Mouse (Mus musculus): ENCODE results near the gene Ylpm1. TPM values are rescaled to one million over a fixed set of nuclear protein-coding genes. Genes with fewer than 3 reads are reported as not detected.

Ylpm1 gene
- 6.2 and 7.1 TPM in 2 replicates for polyA plus RNA-seq (2015; fragmentation: Nextera tagmentation; extraction: Ambion mirVana)

DNA sequence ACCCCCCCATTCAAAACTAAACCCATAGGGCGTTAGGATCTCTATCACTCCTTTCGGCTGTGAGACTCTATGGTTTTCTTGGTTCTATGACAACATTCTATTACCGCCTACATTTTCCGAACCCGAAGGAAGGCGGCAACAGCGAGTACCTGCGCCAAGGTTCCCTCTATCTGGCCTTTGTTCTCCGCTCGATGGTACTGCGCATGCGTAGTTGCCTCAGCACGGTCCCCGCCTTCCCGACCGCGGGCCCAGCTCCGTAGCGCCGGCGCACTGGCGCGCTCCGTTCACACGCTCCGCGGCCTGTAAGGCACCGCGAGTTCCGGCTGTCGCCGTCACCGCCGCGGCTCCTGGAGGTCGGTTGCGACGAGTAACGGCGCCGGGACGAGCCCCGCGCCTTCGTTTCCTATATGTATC is at the start of gene Ylpm1:
Gene Ylpm1, plus strand, starts transcription at position 239 of the 414 bp plus-strand sequence.
- peak within 1 kb of the TSS; percentile 94 for H3K9ac ChIP-seq
- H3K9me3 ChIP-seq (replicated peaks), result no peaks in the 10 kb centered on the region
- H3K27ac ChIP-seq (replicated peaks), result peak within 1 kb of the TSS; percentile 89
- peaks cover 48% of the 10 kb centered on the region for H3K4me1 ChIP-seq (replicated peaks)
- peak within 1 kb of the TSS; percentile 93 for H3K4me3 ChIP-seq (replicated peaks)
- H3K4me2 ChIP-seq, result peak within 1 kb of the TSS; percentile 91
- peak; percentile 97 for ATAC-seq (ENCODE audit: insufficient read depth)
- under 1% methylated on average over 45 of the region's 45 CpGs for WGBS (ENCODE audit: insufficient replicate concordance)
- peaks cover 8% of the 10 kb centered on the region; the same call in 1 of the 2 replicates for H3K36me3 ChIP-seq (replicated peaks)
- 0 out of 2 replicates have a peak, but pooled peaks cover 5% of the 10 kb centered on the region for H3K27me3 ChIP-seq

- Histone ChIP-seq H3K4me2 (no peak overlapping the region), H3K36me3 (replicated peaks) (peaks cover 74% of the 10 kb centered on the region), H3K9ac (no peak overlapping the region), H3K9me3 (replicated peaks) (no peaks in the 10 kb centered on the region), H3K4me1 (replicated peaks) (peaks cover 43% of the 10 kb centered on the region), H3K27me3 (no peaks in the 10 kb centered on the region), H3K4me3 (replicated peaks) (no peak overlapping the region), H3K27ac (replicated peaks) (no peak overlapping the region)
- 60% methylated on average over 2 of the region's 2 CpGs for WGBS (ENCODE audit: insufficient replicate concordance)
- no peak for ATAC-seq (ENCODE audit: insufficient read depth)
Observed at GRCm38 (mm10) chr12:84947894-84948583, 48.1 kb upstream of the Ylpm1 start.

DNA sequence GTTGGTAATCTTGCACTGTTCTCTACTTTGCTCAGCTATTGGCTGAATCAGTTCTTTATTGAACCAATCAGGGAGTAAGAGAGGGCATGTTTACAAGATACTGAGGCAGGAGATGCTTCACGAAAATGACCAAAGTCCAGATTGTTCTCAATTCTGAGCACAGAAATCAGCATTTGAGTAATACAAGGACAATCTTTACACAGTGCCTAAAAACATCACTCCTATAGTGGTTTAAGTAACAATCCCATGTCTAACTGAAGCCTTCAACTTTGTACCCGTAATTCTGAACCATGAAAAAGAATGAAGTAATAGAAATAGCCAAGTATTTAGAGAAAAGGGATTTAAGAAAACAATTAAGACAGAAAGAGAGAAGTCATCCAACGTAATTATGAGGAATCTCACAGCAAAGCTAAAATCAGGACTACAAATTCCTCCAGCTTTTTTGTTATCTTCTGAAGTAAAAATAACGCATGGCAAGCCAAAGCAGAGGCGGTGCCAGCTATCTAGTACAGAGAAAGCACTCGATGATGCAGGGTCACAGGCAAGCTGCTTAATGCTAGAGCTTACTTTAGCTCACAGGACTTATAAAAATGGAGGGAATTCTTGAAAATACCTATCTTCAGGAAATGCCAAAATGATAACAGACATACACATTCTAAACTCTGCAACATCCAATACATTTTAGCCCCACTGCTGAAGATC is 47.4 kb upstream of the Ylpm1 start:
- H3K27ac ChIP-seq (replicated peaks), result no peak overlapping the region
- no peak overlapping the region for H3K4me3 ChIP-seq (replicated peaks)
- H3K27me3 ChIP-seq, result no peaks in the 10 kb centered on the region
- WGBS (ENCODE audit: insufficient replicate concordance), result 80% methylated on average over 6 of the region's 6 CpGs
- peaks cover 36% of the 10 kb centered on the region for H3K4me1 ChIP-seq (replicated peaks)
- H3K4me2 ChIP-seq, result no peak overlapping the region
- ATAC-seq (ENCODE audit: insufficient read depth), result no peak
- H3K9me3 ChIP-seq (replicated peaks), result no peaks in the 10 kb centered on the region
- H3K9ac ChIP-seq, result no peak overlapping the region
- H3K36me3 ChIP-seq (replicated peaks), result peaks cover 71% of the 10 kb centered on the region

DNA sequence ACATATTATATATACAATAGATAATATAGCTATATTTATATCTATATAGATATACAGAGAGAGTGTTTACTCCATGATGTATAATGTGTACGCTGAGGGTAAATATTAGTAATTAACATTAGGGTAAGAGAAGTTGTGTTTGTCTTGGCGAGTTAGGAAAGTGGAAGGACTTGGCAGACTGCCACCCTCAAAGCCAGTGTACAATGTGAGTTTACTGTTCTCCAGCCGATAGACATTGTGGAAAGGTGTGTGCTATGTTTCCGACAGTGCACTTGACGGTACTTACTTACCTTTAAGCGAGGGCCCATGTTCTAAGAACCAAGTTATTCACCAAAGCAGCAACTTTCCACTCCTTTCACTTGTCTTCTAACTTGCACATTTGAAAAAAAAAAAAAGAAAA is 45.4 kb upstream of the Ylpm1 start:
- peaks cover 63% of the 10 kb centered on the region for H3K36me3 ChIP-seq (replicated peaks)
- WGBS (ENCODE audit: insufficient replicate concordance), result 82% methylated on average over 6 of the region's 6 CpGs
- no peak overlapping the region for H3K4me2 ChIP-seq
- H3K4me3 ChIP-seq (replicated peaks), result no peak overlapping the region
- H3K27me3 ChIP-seq, result no peaks in the 10 kb centered on the region
- H3K9me3 ChIP-seq (replicated peaks), result no peaks in the 10 kb centered on the region
- H3K9ac ChIP-seq, result no peak overlapping the region
- no peak for ATAC-seq (ENCODE audit: insufficient read depth)
- H3K4me1 ChIP-seq (replicated peaks), result peaks cover 16% of the 10 kb centered on the region; the same call in 1 of the 2 replicates
- no peak overlapping the region for H3K27ac ChIP-seq (replicated peaks)

DNA sequence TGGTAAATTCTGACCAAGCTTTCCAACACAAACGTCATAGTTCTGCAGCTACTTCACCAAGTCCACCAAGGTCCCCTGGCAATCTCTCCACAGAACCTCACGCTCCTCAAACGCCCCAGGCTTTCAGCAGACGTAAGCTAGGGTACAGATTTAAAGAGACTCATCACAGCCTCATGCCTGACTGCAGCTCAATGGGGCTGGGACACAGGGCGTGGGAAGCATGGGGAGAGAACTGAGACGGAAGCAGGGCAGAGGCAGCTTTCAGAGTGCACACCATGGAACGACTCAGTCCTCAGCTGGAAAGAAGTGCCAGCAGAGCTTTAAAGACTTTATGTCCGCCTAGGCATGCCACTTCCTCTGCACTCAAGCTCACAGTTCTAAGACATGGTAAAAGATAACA is 44.6 kb upstream of the Ylpm1 start:
- Histone ChIP-seq H3K4me2 (no peak overlapping the region), H3K36me3 (replicated peaks) (peaks cover 66% of the 10 kb centered on the region), H3K9me3 (replicated peaks) (no peaks in the 10 kb centered on the region), H3K4me3 (replicated peaks) (no peak overlapping the region), H3K27ac (replicated peaks) (peak overlapping the region; percentile 14; the same call in 1 of the 2 replicates), H3K4me1 (replicated peaks) (peaks cover 16% of the 10 kb centered on the region; the same call in 1 of the 2 replicates), H3K9ac (no peak overlapping the region), H3K27me3 (no peaks in the 10 kb centered on the region)
- no peak for ATAC-seq (ENCODE audit: insufficient read depth)
- WGBS (ENCODE audit: insufficient replicate concordance), result 70% methylated on average over 8 of the region's 8 CpGs

- Histone ChIP-seq H3K9ac (no peak overlapping the region), H3K27me3 (no peaks in the 10 kb centered on the region), H3K4me1 (replicated peaks) (peaks cover 16% of the 10 kb centered on the region; the same call in 1 of the 2 replicates), H3K4me2 (no peak overlapping the region), H3K4me3 (replicated peaks) (no peak overlapping the region), H3K27ac (replicated peaks) (peak overlapping the region; percentile 14; the same call in 1 of the 2 replicates), H3K36me3 (replicated peaks) (peaks cover 60% of the 10 kb centered on the region), H3K9me3 (replicated peaks) (no peaks in the 10 kb centered on the region)
- 87% methylated on average over 1 of the region's 1 CpGs for WGBS (ENCODE audit: insufficient replicate concordance)
- ATAC-seq (ENCODE audit: insufficient read depth), result no peak
Observed at GRCm38 (mm10) chr12:84952351-84952750, 43.8 kb upstream of the Ylpm1 start.

DNA sequence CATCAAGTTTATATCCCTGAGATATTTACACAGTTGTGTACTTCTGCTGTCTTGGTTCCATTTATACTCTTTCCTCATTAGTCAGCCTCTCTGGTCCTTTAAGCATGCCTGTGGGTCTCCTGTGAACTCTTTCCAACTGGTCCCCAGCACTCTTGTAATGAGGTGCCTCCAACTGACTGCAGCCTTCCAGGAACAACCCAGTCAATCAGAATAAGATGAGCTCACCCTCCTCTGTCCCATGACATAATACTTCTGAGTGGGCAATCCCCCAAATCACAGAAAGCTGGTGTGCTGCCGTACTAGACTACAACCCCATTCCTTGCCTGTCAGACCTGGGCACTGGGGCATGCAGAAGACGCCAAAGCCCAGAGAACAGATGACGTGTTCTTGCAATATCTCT is 39.8 kb upstream of the Ylpm1 start:
- Histone ChIP-seq H3K36me3 (replicated peaks) (peaks cover 41% of the 10 kb centered on the region), H3K4me2 (no peak overlapping the region), H3K27me3 (no peaks in the 10 kb centered on the region), H3K4me3 (replicated peaks) (no peak overlapping the region), H3K9me3 (replicated peaks) (no peaks in the 10 kb centered on the region), H3K27ac (replicated peaks) (no peak overlapping the region), H3K4me1 (replicated peaks) (peaks cover 19% of the 10 kb centered on the region), H3K9ac (no peak overlapping the region)
- no peak for ATAC-seq (ENCODE audit: insufficient read depth)
- WGBS (ENCODE audit: insufficient replicate concordance), result 84% methylated on average over 3 of the region's 3 CpGs

DNA sequence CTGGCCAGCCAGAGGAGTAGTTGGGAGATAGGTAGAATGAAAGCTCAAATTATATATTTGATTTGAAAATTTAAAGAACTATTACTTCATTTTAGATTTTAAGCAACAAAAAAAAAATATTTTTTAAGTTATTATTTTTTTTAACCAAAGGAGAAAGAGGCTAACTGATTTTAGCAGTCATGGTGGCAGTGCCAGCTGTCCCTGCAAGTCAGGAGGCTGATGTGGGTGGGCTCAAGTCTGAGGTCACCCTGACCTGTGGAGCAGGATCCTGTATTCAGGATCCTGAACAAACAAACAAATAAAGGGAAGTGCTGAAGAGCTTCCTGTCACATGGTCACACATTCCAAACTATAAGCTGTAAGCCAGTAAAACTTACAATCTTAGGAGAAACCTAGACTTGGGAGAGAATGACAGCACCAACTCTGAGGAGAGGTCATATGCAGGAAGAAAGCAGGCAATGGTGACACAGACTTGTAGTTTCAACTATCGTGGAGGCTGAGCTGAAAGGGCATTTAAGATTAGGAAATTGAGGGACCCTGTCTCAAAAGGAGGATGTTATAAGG is 37.2 kb upstream of the Ylpm1 start:
- ATAC-seq (ENCODE audit: insufficient read depth), result no peak
- Histone ChIP-seq H3K4me3 (replicated peaks) (no peak overlapping the region), H3K9ac (no peak overlapping the region), H3K9me3 (replicated peaks) (no peaks in the 10 kb centered on the region), H3K4me2 (no peak overlapping the region), H3K27me3 (no peaks in the 10 kb centered on the region), H3K27ac (replicated peaks) (no peak overlapping the region), H3K36me3 (replicated peaks) (peaks cover 45% of the 10 kb centered on the region), H3K4me1 (replicated peaks) (peaks cover 34% of the 10 kb centered on the region)
- 38% methylated on average over 1 of the region's 1 CpGs for WGBS (ENCODE audit: insufficient replicate concordance)

- Histone ChIP-seq H3K4me2 (peak overlapping the region; percentile 56), H3K9me3 (replicated peaks) (no peaks in the 10 kb centered on the region), H3K4me3 (replicated peaks) (peak overlapping the region; percentile 17), H3K4me1 (replicated peaks) (peaks cover 56% of the 10 kb centered on the region), H3K27me3 (no peaks in the 10 kb centered on the region), H3K27ac (replicated peaks) (peak overlapping the region; percentile 90), H3K36me3 (replicated peaks) (peaks cover 40% of the 10 kb centered on the region), H3K9ac (peak overlapping the region; percentile 34)
- WGBS (ENCODE audit: insufficient replicate concordance), result 17% methylated on average over 7 of the region's 7 CpGs
- ATAC-seq (ENCODE audit: insufficient read depth), result peak; percentile 98
Observed at GRCm38 (mm10) chr12:84962606-84963005, 33.5 kb upstream of the Ylpm1 start.

GRCm38 (mm10) chr12:84968831-84969655 is 27.1 kb upstream of the Ylpm1 start:
- Histone ChIP-seq H3K27ac (replicated peaks) (peak overlapping the region; percentile 87), H3K4me3 (replicated peaks) (peak overlapping the region; percentile 90), H3K9me3 (replicated peaks) (no peaks in the 10 kb centered on the region), H3K9ac (peak overlapping the region; percentile 87), H3K27me3 (no peaks in the 10 kb centered on the region), H3K36me3 (replicated peaks) (peaks cover 31% of the 10 kb centered on the region), H3K4me1 (replicated peaks) (peaks cover 44% of the 10 kb centered on the region), H3K4me2 (peak overlapping the region; percentile 71)
- peak; percentile 68 for ATAC-seq (ENCODE audit: insufficient read depth)
- WGBS (ENCODE audit: insufficient replicate concordance), result 33% methylated on average over 16 of the region's 16 CpGs
